Mouse (Mus musculus): ENCODE results near the gene Fstl5. TPM values are rescaled to one million over a fixed set of nuclear protein-coding genes. Genes with fewer than 3 reads are reported as not detected.

Gene Fstl5
- total RNA-seq (2021): under 1 TPM in 1 of 2 experiments, not detected in 1; 0.21 TPM

- intact Hi-C loops (cut with DNase I): no loop called here
- no peak for DNase-seq (ENCODE audit: low spot score)
Measured at GRCm38 (mm10) chr3:76074060-76074707, at the start of gene Fstl5. Gene Fstl5 (plus strand): TSS chr3:76074270.

- intact Hi-C loops (cut with DNase I): no loop called here
- no peak for DNase-seq (ENCODE audit: low spot score)
Measured at GRCm38 (mm10) chr3:76025523-76025922, 48.5 kb upstream of the Fstl5 start.

- intact Hi-C loops (cut with DNase I): no loop called here
- no peak for DNase-seq (ENCODE audit: low spot score)
Measured at GRCm38 (mm10) chr3:76051124-76051523, 22.9 kb upstream of the Fstl5 start.

GRCm38 (mm10) chr3:76061996-76062395 is 12.1 kb upstream of the Fstl5 start:
- DNase-seq (ENCODE audit: low spot score): no peak
- intact Hi-C loops (cut with DNase I): no loop called here

- no peak for DNase-seq (ENCODE audit: low spot score)
Measured at GRCm38 (mm10) chr3:76067920-76068319, 6.2 kb upstream of the Fstl5 start.

GRCm38 (mm10) chr3:76072826-76073225 is 1.2 kb upstream of the Fstl5 start:
- DNase-seq (ENCODE audit: low spot score): no peak
- intact Hi-C loops (cut with DNase I): no loop called here

More at GRCm38 (mm10) chr3:76067920-76068319, 6.2 kb upstream of the Fstl5 start:
- intact Hi-C loops (cut with DNase I): no loop called here

GRCm38 (mm10) chr3:76140445-76140844 is 66.4 kb downstream of the Fstl5 start:
- no peak for DNase-seq (ENCODE audit: low spot score)
- intact Hi-C loops (cut with DNase I): no loop called here

GRCm38 (mm10) chr3:76147846-76148245 is 73.8 kb downstream of the Fstl5 start:
- intact Hi-C loops (cut with DNase I): no loop called here
- no peak for DNase-seq (ENCODE audit: low spot score)

- intact Hi-C loops (cut with DNase I): no loop called here
- DNase-seq (ENCODE audit: low spot score): no peak
Measured at GRCm38 (mm10) chr3:76238834-76239233, 164.8 kb downstream of the Fstl5 start.

- DNase-seq (ENCODE audit: low spot score): no peak
- intact Hi-C loops (cut with DNase I): no loop called here
Measured at GRCm38 (mm10) chr3:76251385-76251784, 177.3 kb downstream of the Fstl5 start.

- DNase-seq (ENCODE audit: low spot score): no peak
- intact Hi-C loops (cut with DNase I): no loop called here
Measured at GRCm38 (mm10) chr3:76292993-76293392, 218.9 kb downstream of the Fstl5 start.

GRCm38 (mm10) chr3:76294394-76294793 is 220.3 kb downstream of the Fstl5 start:
- DNase-seq (ENCODE audit: low spot score): no peak

GRCm38 (mm10) chr3:76301026-76301773 is 227.1 kb downstream of the Fstl5 start:
- DNase-seq (ENCODE audit: low spot score): no peak
- intact Hi-C loops (cut with DNase I): no loop called here

More at GRCm38 (mm10) chr3:76294394-76294793, 220.3 kb downstream of the Fstl5 start:
- intact Hi-C loops (cut with DNase I): no loop called here

- intact Hi-C loops (cut with DNase I): no loop called here
- no peak for DNase-seq (ENCODE audit: low spot score)
Measured at GRCm38 (mm10) chr3:76316991-76317390, 242.9 kb downstream of the Fstl5 start.

GRCm38 (mm10) chr3:76319531-76319930 is 245.5 kb downstream of the Fstl5 start:
- intact Hi-C loops (cut with DNase I): no loop called here
- DNase-seq (ENCODE audit: low spot score): no peak

- intact Hi-C loops (cut with DNase I): no loop called here
- no peak for DNase-seq (ENCODE audit: low spot score)
Measured at GRCm38 (mm10) chr3:76322431-76322830, 248.4 kb downstream of the Fstl5 start.

GRCm38 (mm10) chr3:76336922-76337321 is 262.9 kb downstream of the Fstl5 start:
- intact Hi-C loops (cut with DNase I): no loop called here
- no peak for DNase-seq (ENCODE audit: low spot score)

GRCm38 (mm10) chr3:76367000-76367399 is 292.9 kb downstream of the Fstl5 start:
- DNase-seq (ENCODE audit: low spot score): no peak
- intact Hi-C loops (cut with DNase I): no loop called here

- no peak for DNase-seq (ENCODE audit: low spot score)
- intact Hi-C loops (cut with DNase I): no loop called here
Measured at GRCm38 (mm10) chr3:76369910-76370309, 295.8 kb downstream of the Fstl5 start.

GRCm38 (mm10) chr3:76428775-76429372 is 354.8 kb downstream of the Fstl5 start:
- DNase-seq (ENCODE audit: low spot score): no peak
- intact Hi-C loops (cut with DNase I): no loop called here

GRCm38 (mm10) chr3:76467229-76467874 is 393.3 kb downstream of the Fstl5 start:
- no peak for DNase-seq (ENCODE audit: low spot score)
- intact Hi-C loops (cut with DNase I): no loop called here

Data from heart, postnatal 25 days (tissue).